Mouse (Mus musculus) limb, embryonic 15.5 days (tissue): ENCODE measurements at regions not wholly inside any gene's neighbourhood (a gene's known extent, or its start where the extent isn't known, plus 50 kb on each side); places are given as distances from the start of the nearest gene placed in this dataset.
A peak's percentile ranks its signal among the peaks of the same experiment; 100 is the strongest.

Experiments used
- ATAC-seq: fragments of 200-750 bp; cut with Nextera tagmentation; 2 replicates; pipeline ENCODE4 v1.8.0; 2017; ENCODE audit warnings: low read depth, moderate TSS enrichment; ENCODE audit not compliant: insufficient number of reproducible peaks, low FRiP score, low TSS enrichment
- H3K27ac ChIP-seq: fragments of 300-500 bp; sonication (generic); 2 replicates; pipeline ENCODE4 v1.5.1; 2015; ENCODE audit warnings: moderate library complexity, mild to moderate bottlenecking, inconsistent platforms
- H3K27me3 ChIP-seq: fragments of 300-500 bp; sonication (generic); 2 replicates; pipeline ENCODE4 v1.6.1; 2015; ENCODE audit warnings: inconsistent platforms
- H3K36me3 ChIP-seq: fragments of 300-500 bp; sonication (generic); 2 replicates; pipeline ENCODE4 v1.6.1; 2015; ENCODE audit warnings: inconsistent platforms
- H3K4me1 ChIP-seq: fragments of 300-500 bp; sonication (generic); 2 replicates; pipeline ENCODE4 v1.6.1; 2015; ENCODE audit warnings: inconsistent platforms
- H3K4me2 ChIP-seq: fragments of 300-500 bp; sonication (generic); 2 replicates; pipeline ENCODE4 v1.6.1; 2015; ENCODE audit warnings: mild to moderate bottlenecking, inconsistent platforms
- H3K4me3 ChIP-seq: fragments of 300-500 bp; sonication (generic); 2 replicates; pipeline ENCODE4 v1.5.1; 2015; ENCODE audit warnings: mild to moderate bottlenecking, inconsistent platforms
- H3K9ac ChIP-seq: fragments of 300-500 bp; sonication (generic); 2 replicates; pipeline ENCODE4 v1.6.1; 2015; ENCODE audit warnings: inconsistent platforms
- H3K9me3 ChIP-seq: fragments of 300-500 bp; sonication (generic); 2 replicates; pipeline ENCODE4 v1.6.1; 2016; ENCODE audit warnings: inconsistent platforms
- WGBS: fragments of 180-500 bp; shearing (Covaris S2); methylation state at CpG from one replicate; pipeline ENCODE4 v1.1.7; 2015; 5-methylcytosine and 5-hydroxymethylcytosine counted together

DNA sequence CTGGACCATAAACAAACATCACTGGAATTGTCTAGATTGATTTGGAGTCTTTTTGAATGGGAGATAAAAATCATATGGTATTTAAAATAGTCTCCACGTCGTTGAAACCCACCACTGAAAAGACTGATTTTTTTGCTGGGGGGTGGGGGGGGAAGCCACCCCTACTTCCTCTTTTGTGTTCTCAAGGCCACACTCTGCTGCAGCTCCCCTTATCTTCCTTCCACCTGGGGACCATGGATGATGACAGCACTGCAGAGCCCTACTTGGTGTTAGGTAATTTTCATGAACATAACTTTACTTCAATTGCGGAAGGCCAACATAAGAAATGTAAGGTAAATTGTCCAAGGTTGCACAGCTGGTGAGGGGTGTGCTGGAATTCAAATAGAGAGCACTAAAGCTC, 232.4 kb upstream of the Vrk2 start:
- Histone ChIP-seq H3K36me3 (no peaks in the 10 kb centered on the region), H3K27ac (no peak overlapping the region), H3K9me3 (no peaks in the 10 kb centered on the region), H3K4me1 (peaks cover 6% of the 10 kb centered on the region; the same call in 1 of the 2 replicates), H3K9ac (no peak overlapping the region), H3K4me2 (no peak overlapping the region), H3K27me3 (no peaks in the 10 kb centered on the region), H3K4me3 (no peak overlapping the region)
- no peak for ATAC-seq
- 86% methylated on average over 3 of the region's 3 CpGs for WGBS

DNA sequence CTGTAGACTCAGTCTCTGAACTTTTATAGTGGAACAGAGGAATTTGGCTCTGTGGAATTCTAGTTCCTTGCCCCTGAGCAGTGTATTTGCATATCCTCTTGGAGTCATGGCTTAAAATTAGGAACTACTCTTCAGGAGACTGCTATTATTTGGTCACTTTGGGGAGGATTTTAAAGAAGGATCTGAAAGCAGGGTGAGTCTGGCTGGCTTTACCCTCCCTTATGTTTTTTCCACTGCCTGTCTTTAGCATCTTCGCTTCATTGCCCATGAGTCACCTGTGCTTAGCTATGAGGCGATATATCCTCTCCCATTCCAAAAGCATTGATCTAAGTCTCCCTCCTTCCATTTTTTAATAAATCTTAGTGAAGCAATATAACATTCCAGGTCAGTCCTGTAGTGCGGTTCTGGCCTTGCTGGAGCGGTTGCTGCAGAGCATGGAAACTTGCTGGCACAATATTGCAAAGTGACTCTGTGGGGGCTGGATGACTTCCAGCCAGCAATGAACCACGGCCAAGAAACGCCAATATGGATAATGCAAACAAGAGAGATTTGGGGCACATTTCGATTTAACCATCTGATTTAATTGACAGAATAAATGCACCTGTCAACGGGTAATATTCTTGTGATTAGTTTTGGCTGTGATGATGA, 230.4 kb upstream of the Vrk2 start:
- H3K27me3 ChIP-seq: no peaks in the 10 kb centered on the region
- ATAC-seq: peak; percentile 67; the same call in 1 of the 2 replicates
- no peak overlapping the region for H3K4me2 ChIP-seq
- no peaks in the 10 kb centered on the region for H3K9me3 ChIP-seq
- no peak overlapping the region for H3K9ac ChIP-seq
- whole genome bisulfite sequencing: 55% methylated on average over 8 of the region's 8 CpGs
- no peaks in the 10 kb centered on the region for H3K36me3 ChIP-seq
- no peak overlapping the region for H3K4me3 ChIP-seq
- peaks cover 6% of the 10 kb centered on the region; the same call in 1 of the 2 replicates for H3K4me1 ChIP-seq
- H3K27ac ChIP-seq: peak overlapping the region; percentile 60

- WGBS: 59% methylated on average over 1 of the region's 1 CpGs
- Histone ChIP-seq H3K27ac (no peak overlapping the region), H3K9ac (no peak overlapping the region), H3K4me3 (no peak overlapping the region), H3K4me1 (peaks cover 6% of the 10 kb centered on the region; the same call in 1 of the 2 replicates), H3K9me3 (no peaks in the 10 kb centered on the region), H3K36me3 (no peaks in the 10 kb centered on the region), H3K27me3 (no peaks in the 10 kb centered on the region), H3K4me2 (no peak overlapping the region)
- ATAC-seq: no peak
These were observed 227.3 kb upstream of the Vrk2 start for GRCm38 (mm10) chr11:26821091-26821490.

DNA sequence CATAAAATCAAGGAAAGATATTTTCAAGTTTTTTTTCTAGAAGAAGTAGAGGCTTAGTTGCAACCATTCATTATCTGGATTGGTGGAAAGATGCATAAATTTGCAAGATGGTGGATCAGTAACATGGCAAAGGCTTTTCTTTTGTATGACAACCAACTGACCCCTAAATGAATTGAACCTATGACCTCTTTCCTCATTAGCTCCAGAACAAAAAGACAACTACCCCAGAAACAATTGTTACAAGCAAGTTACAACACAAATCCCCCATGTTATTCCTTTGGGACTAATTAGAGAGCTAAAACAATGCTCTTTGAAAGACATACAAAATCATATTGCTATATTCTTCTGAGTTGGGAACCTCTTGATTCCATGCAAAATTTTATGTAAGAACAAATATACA, 223.5 kb upstream of the Vrk2 start:
- Histone ChIP-seq H3K4me2 (no peak overlapping the region), H3K4me1 (no peaks in the 10 kb centered on the region), H3K9ac (no peak overlapping the region), H3K36me3 (no peaks in the 10 kb centered on the region), H3K27me3 (no peaks in the 10 kb centered on the region), H3K4me3 (no peak overlapping the region), H3K9me3 (no peaks in the 10 kb centered on the region), H3K27ac (no peak overlapping the region)
- ATAC-seq: no peak

GRCm38 (mm10) chr11:26815104-26815503, 221.3 kb upstream of the Vrk2 start:
- no peaks in the 10 kb centered on the region for H3K27me3 ChIP-seq
- no peak overlapping the region for H3K4me3 ChIP-seq
- H3K4me1 ChIP-seq: no peaks in the 10 kb centered on the region
- H3K27ac ChIP-seq: no peak overlapping the region
- H3K9ac ChIP-seq: no peak overlapping the region
- H3K36me3 ChIP-seq: no peaks in the 10 kb centered on the region
- no peak for ATAC-seq
- no peak overlapping the region for H3K4me2 ChIP-seq
- 70% methylated on average over 8 of the region's 8 CpGs for WGBS
- H3K9me3 ChIP-seq: no peaks in the 10 kb centered on the region

DNA sequence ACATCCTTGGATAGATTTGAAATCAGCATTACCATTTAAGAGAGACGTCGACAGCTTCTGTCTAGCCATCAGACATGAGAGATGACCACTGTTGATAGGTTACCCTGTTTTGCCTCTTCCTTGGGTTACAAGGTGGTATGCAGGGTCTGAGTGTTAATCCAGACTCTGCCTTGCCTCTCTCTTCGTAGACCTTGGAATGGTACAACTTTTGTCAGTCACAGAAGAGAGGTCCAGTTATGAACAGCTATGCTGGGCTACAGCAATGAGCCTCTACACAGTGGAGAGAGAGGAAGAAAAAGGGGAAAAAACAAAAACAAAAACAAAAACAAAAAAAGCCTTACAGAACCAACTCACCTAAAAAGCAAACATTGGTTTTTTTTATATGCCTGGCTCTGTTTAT, 220.8 kb upstream of the Vrk2 start:
- H3K9me3 ChIP-seq: no peaks in the 10 kb centered on the region
- no peak overlapping the region for H3K4me3 ChIP-seq
- H3K9ac ChIP-seq: no peak overlapping the region
- H3K36me3 ChIP-seq: no peaks in the 10 kb centered on the region
- no peak overlapping the region for H3K4me2 ChIP-seq
- no peaks in the 10 kb centered on the region for H3K27me3 ChIP-seq
- no peak overlapping the region for H3K27ac ChIP-seq
- no peaks in the 10 kb centered on the region for H3K4me1 ChIP-seq
- 82% methylated on average over 3 of the region's 3 CpGs for WGBS
- ATAC-seq: no peak

GRCm38 (mm10) chr11:26802249-26802941, 208.6 kb upstream of the Vrk2 start:
- no peaks in the 10 kb centered on the region for H3K27me3 ChIP-seq
- H3K9ac ChIP-seq: no peak overlapping the region
- WGBS: 66% methylated on average over 2 of the region's 2 CpGs
- ATAC-seq: no peak
- H3K36me3 ChIP-seq: no peaks in the 10 kb centered on the region
- no peak overlapping the region for H3K4me2 ChIP-seq
- H3K4me1 ChIP-seq: no peaks in the 10 kb centered on the region
- H3K27ac ChIP-seq: no peak overlapping the region
- H3K9me3 ChIP-seq: no peaks in the 10 kb centered on the region
- H3K4me3 ChIP-seq: no peak overlapping the region

DNA sequence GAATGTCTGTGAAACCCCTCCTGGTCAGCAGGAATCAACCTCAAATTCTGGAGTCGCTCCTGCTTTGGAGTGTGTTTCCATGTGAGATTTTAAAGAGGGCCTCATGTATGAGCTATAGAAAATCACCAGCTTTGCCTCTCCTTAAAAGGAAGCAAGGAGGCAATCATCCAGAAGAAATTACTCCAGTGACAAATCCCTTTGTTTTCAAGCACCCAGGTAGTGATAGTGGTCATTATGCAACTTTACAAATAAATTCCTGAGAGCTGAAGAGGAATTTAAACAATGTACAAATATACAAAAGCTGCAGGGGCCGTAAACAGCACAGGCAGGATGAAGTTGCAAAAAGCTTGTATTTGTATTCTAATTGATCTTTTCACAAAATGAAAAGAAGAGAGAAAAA, 206.5 kb upstream of the Vrk2 start:
- WGBS: 75% methylated on average over 2 of the region's 2 CpGs

DNA sequence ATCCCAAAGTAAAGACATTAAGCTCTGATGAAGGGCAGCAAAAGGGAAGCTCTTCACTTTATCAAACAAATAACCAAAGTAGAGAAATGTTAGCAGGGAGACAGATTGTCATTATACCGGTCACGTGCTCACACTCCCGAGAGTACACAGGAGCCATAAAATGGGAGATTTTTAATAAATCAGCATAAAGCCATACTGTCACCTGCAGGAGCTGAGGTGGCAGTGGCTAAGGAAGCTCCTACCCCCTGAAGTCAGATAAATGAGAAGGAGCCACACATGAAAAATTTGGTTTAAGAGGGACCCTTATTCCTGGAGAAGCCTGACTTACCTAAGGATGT, 200.8 kb upstream of the Vrk2 start:
- WGBS: 80% methylated on average over 3 of the region's 3 CpGs

More for the DNA sequence above, 206.5 kb upstream of the Vrk2 start:
- H3K27ac ChIP-seq: no peak overlapping the region
- no peak overlapping the region for H3K9ac ChIP-seq
- H3K4me2 ChIP-seq: no peak overlapping the region
- H3K4me3 ChIP-seq: no peak overlapping the region
- no peaks in the 10 kb centered on the region for H3K4me1 ChIP-seq
- H3K36me3 ChIP-seq: no peaks in the 10 kb centered on the region
- H3K27me3 ChIP-seq: no peaks in the 10 kb centered on the region
- ATAC-seq: no peak
- H3K9me3 ChIP-seq: no peaks in the 10 kb centered on the region

DNA sequence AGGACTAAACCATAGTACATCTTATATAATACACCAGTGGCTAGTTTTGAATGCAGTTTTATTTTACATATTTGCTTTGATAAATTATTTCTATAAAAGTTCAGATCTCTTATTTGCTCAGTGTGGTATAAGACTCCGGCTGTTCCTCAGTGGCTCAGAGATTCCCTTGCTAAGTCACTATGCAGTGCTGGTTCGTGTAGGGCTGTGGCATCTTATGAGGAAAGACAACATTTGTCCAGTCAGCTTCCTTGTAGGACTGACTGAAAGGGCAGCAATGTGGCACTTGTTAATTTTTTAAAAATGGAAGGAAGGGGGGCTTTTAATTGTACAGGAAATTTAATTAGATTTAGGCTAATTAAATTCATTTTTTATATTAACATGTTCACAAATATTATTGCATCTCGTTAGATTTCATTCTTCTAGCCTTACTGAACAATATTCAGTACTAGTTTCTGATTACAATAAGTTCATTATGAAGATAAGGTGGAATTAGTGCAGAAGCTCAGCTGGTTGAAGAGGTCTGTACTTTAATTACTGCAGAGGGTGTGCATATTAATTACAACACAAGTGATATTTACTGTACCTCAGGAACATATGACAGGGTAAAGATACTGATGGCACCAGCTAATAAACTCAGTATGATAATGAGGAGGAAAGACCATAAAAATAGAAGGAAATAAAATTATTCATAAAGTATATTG, 200.3 kb upstream of the Vrk2 start:
- 73% methylated on average over 3 of the region's 3 CpGs for WGBS
- no peak for ATAC-seq
- H3K27me3 ChIP-seq: no peaks in the 10 kb centered on the region

More for the DNA sequence above, 200.8 kb upstream of the Vrk2 start:
- H3K36me3 ChIP-seq: no peaks in the 10 kb centered on the region
- no peaks in the 10 kb centered on the region for H3K4me1 ChIP-seq
- H3K4me2 ChIP-seq: no peak overlapping the region
- no peak overlapping the region for H3K27ac ChIP-seq
- H3K4me3 ChIP-seq: no peak overlapping the region
- H3K9ac ChIP-seq: no peak overlapping the region
- H3K27me3 ChIP-seq: no peaks in the 10 kb centered on the region
- ATAC-seq: no peak
- H3K9me3 ChIP-seq: no peaks in the 10 kb centered on the region

GRCm38 (mm10) chr11:26789281-26789680, 195.5 kb upstream of the Vrk2 start:
- Histone ChIP-seq H3K9ac (no peak overlapping the region), H3K36me3 (no peaks in the 10 kb centered on the region), H3K4me3 (no peak overlapping the region), H3K9me3 (no peaks in the 10 kb centered on the region), H3K27me3 (no peaks in the 10 kb centered on the region), H3K27ac (no peak overlapping the region), H3K4me2 (no peak overlapping the region), H3K4me1 (no peaks in the 10 kb centered on the region)
- ATAC-seq: no peak
- 47% methylated on average over 2 of the region's 2 CpGs for WGBS

More for the DNA sequence above, 200.3 kb upstream of the Vrk2 start:
- Histone ChIP-seq H3K4me2 (no peak overlapping the region), H3K4me3 (no peak overlapping the region), H3K36me3 (no peaks in the 10 kb centered on the region), H3K9ac (no peak overlapping the region), H3K4me1 (no peaks in the 10 kb centered on the region), H3K9me3 (no peaks in the 10 kb centered on the region), H3K27ac (no peak overlapping the region)

GRCm38 (mm10) chr11:26785164-26785563, 191.4 kb upstream of the Vrk2 start:
- Histone ChIP-seq H3K4me1 (no peaks in the 10 kb centered on the region), H3K27ac (no peak overlapping the region)

More at GRCm38 (mm10) chr11:26785164-26785563, 191.4 kb upstream of the Vrk2 start:
- H3K9me3 ChIP-seq: no peaks in the 10 kb centered on the region
- H3K36me3 ChIP-seq: no peaks in the 10 kb centered on the region
- H3K4me3 ChIP-seq: no peak overlapping the region
- H3K27me3 ChIP-seq: no peaks in the 10 kb centered on the region
- H3K9ac ChIP-seq: no peak overlapping the region
- no peak overlapping the region for H3K4me2 ChIP-seq
- WGBS: 8% methylated on average over 1 of the region's 1 CpGs
- no peak for ATAC-seq
